Comparison of ENCODE assay signal across 16 mouse cellular contexts in genomic region chr2:172889756-172890443, GRCm38 (mm10). TPM values are rescaled to one million over a fixed set of nuclear protein-coding genes. Genes with fewer than 3 reads are reported as not detected.
DNase-seq lines count a peak whose midpoint lies in the region; ATAC-seq lines count a peak whose summit lies in the region.
"Had no signal": no experiment of that assay in that cellular context is flagged by ENCODE, and none has a peak within 500 bp of the region (broad histone marks: within the 10 kb centered on the region; RNA-seq: fewer than 3 reads in every experiment).

No protein-coding gene starts in this region.

- no peaks in the 10 kb centered on the region for H3K9me3 ChIP-seq in heart, embryonic 10.5 days
- H3K9me3 ChIP-seq in liver, embryonic 12.5 days (replicated peaks), result no peaks in the 10 kb centered on the region
- H3K9me3 ChIP-seq in intestine, embryonic 16.5 days (ENCODE audit: control insufficient read depth, low read length), result no peaks in the 10 kb centered on the region
- H3K9me3 ChIP-seq: liver, embryonic 15.5 days had no signal

- H3K9ac ChIP-seq in liver, embryonic 12.5 days, result no peak overlapping the region
- no peak overlapping the region for H3K9ac ChIP-seq in intestine, embryonic 16.5 days (ENCODE audit: low read depth, low read length)
- H3K9ac ChIP-seq: forebrain, postnatal 0 days; liver, embryonic 15.5 days had no signal

- no peak for DNase-seq in heart, embryonic 10.5 days (ENCODE audit: low spot score)
- DNase-seq in heart, postnatal 25 days (ENCODE audit: low spot score), result no peak
- no peak for DNase-seq in liver
- peak; percentile 55 for DNase-seq in kidney, postnatal 14 days
- no peak for DNase-seq in retina, embryonic 14.5 days (ENCODE audit: low spot score)
- DNase-seq in B cell, adult 2 months, result no peak
- DNase-seq: cerebellum, adult 11-12 months; forebrain, postnatal 0 days; gastrocnemius, postnatal 10 days; right cerebral cortex, postnatal 14 days; thymus, postnatal 14 days had no signal

- ATAC-seq in liver, embryonic 12.5 days, result peak; percentile 11; the same call in 1 of the 2 replicates
- ATAC-seq in intestine, embryonic 16.5 days, result peak; percentile 24; the same call in 1 of the 2 replicates
- ATAC-seq: forebrain, postnatal 0 days had no signal

- H3K4me3 ChIP-seq in heart, embryonic 10.5 days, result no peak overlapping the region
- no peak overlapping the region for H3K4me3 ChIP-seq in liver, embryonic 12.5 days
- no peak overlapping the region for H3K4me3 ChIP-seq in intestine, embryonic 16.5 days (ENCODE audit: low read length)
- H3K4me3 ChIP-seq: liver, embryonic 15.5 days had no signal

- H3K4me2 ChIP-seq in liver, embryonic 12.5 days, result no peak overlapping the region
- no peak overlapping the region for H3K4me2 ChIP-seq in intestine, embryonic 16.5 days (ENCODE audit: low read depth, low read length)
- H3K4me2 ChIP-seq: liver, embryonic 15.5 days had no signal

- H3K36me3 ChIP-seq in heart, embryonic 10.5 days, result peaks cover 56% of the 10 kb centered on the region
- H3K36me3 ChIP-seq in liver, embryonic 12.5 days, result no peaks in the 10 kb centered on the region
- H3K36me3 ChIP-seq in intestine, embryonic 16.5 days (ENCODE audit: control insufficient read depth, insufficient read depth, low read length), result no peaks in the 10 kb centered on the region
- H3K36me3 ChIP-seq: liver, embryonic 15.5 days had no signal

- H3K27ac ChIP-seq in heart, embryonic 10.5 days, result peak overlapping the region; percentile 69
- no peak overlapping the region for H3K27ac ChIP-seq in liver, embryonic 12.5 days
- H3K27ac ChIP-seq in intestine, embryonic 16.5 days (ENCODE audit: low read length), result no peak overlapping the region
- H3K27ac ChIP-seq: liver, embryonic 15.5 days had no signal

- H3K4me1 ChIP-seq in heart, embryonic 10.5 days, result peaks cover 52% of the 10 kb centered on the region
- H3K4me1 ChIP-seq in liver, embryonic 12.5 days, result no peaks in the 10 kb centered on the region
- H3K4me1 ChIP-seq in intestine, embryonic 16.5 days (ENCODE audit: control insufficient read depth, insufficient read depth, low read length), result peaks cover 7% of the 10 kb centered on the region
- H3K4me1 ChIP-seq: liver, embryonic 15.5 days had no signal

- 59% methylated on average over 15 of the region's 15 CpGs for WGBS in heart, embryonic 10.5 days
- 68% methylated on average over 15 of the region's 15 CpGs for WGBS in liver, embryonic 12.5 days (ENCODE audit: insufficient replicate concordance)
- 66% methylated on average over 15 of the region's 15 CpGs for WGBS in intestine, embryonic 16.5 days

- H3K27me3 ChIP-seq in heart, embryonic 10.5 days (ENCODE audit: insufficient read depth, poor library complexity, severe bottlenecking), result no peaks in the 10 kb centered on the region
- no peaks in the 10 kb centered on the region for H3K27me3 ChIP-seq in liver, embryonic 12.5 days (replicated peaks)
- H3K27me3 ChIP-seq in intestine, embryonic 16.5 days (replicated peaks; ENCODE audit: control insufficient read depth, insufficient read depth, low read length), result no peaks in the 10 kb centered on the region
- H3K27me3 ChIP-seq: liver, embryonic 15.5 days had no signal

- intact Hi-C loops in heart, postnatal 25 days (cut with DNase I), result no loop called here

RNA-seq across cellular contexts. Expression of gene Bmp7, which starts 50.2 kb away (rescaled TPM):
- 49.5 and 70.0 TPM in 2 replicates for polyA plus RNA-seq in heart, embryonic 10.5 days (2016; fragmentation: Nextera tagmentation; extraction: Ambion mirVana)
- 1 to 10 TPM in 1 of 2 experiments, under 1 TPM in 1; 0.83 to 1.6 TPM for total RNA-seq in heart, postnatal 25 days (2021)
- polyA plus RNA-seq in liver, embryonic 12.5 days (2016; fragmentation: Nextera tagmentation; extraction: Ambion mirVana), result 3.3 and 4.4 TPM in 2 replicates
- polyA plus RNA-seq in intestine, embryonic 16.5 days (2015; fragmentation: Nextera tagmentation; extraction: Ambion mirVana), result 19.6 and 24.9 TPM in 2 replicates
- total RNA-seq: common myeloid progenitor, adult 5-6 weeks; megakaryocyte-erythroid progenitor cell, adult 5-6 weeks had no signal
